16 mouse cellular contexts compared by ENCODE assay signal in genomic region chr7:136946131-136946530, GRCm38 (mm10). TPM values are rescaled to one million over a fixed set of nuclear protein-coding genes. Genes with fewer than 3 reads are reported as not detected.
DNase-seq lines count a peak whose midpoint lies in the region; TF ChIP-seq lines count a peak whose summit lies in the region.
"Had no signal": no experiment of that assay in that cellular context is flagged by ENCODE, and none has a peak within 500 bp of the region (broad histone marks: within the 10 kb centered on the region; RNA-seq: fewer than 3 reads in every experiment).

No protein-coding gene starts in this region.

- intact Hi-C loops in gastrocnemius, adult 2 months (cut with DNase I): no loop called here
- intact Hi-C loops in left cerebral cortex, postnatal 10 days (cut with DNase I): loop anchor here (10.0 kb wide), 1 partner anchor 171 kb away; no protein-coding TSS in a partner anchor

- no peak for TF ChIP-seq CTCF in gastrocnemius, adult 2 months (IDR thresholded peaks at IDR 0.05)

- H3K27ac ChIP-seq in gastrocnemius, adult 2 months: no peak overlapping the region
- H3K27ac ChIP-seq: embryonic facial prominence, embryonic 12.5 days; forebrain, embryonic 13.5 days; liver, embryonic 12.5 days; macrophage; neural tube, embryonic 13.5 days had no signal

- no peak overlapping the region for H3K4me3 ChIP-seq in gastrocnemius, adult 2 months
- H3K4me3 ChIP-seq: embryonic facial prominence, embryonic 12.5 days; forebrain, embryonic 13.5 days; liver, embryonic 12.5 days; neural tube, embryonic 13.5 days had no signal

- DNase-seq in gastrocnemius, adult 2 months: peak; percentile 62
- no peak for DNase-seq in gastrocnemius, postnatal 4 days (ENCODE audit: low spot score in 2 of 2)
- peak; percentile 7 to 71 for DNase-seq in left cerebral cortex, postnatal 10 days (ENCODE audit: extremely low spot score in 1 of 2, low spot score in 2 of 2)
- no peak for DNase-seq in left cerebral cortex, adult 18-20 months (ENCODE audit: low spot score in 2 of 2)
- peak; percentile 64 for DNase-seq in testis, postnatal 10 days (ENCODE audit: low spot score)
- DNase-seq in testis, postnatal 14 days (ENCODE audit: low spot score): no peak
- peak; percentile 10 for DNase-seq in skeletal muscle tissue, adult 2 months (ENCODE audit: low read depth, low spot score)
- no peak for DNase-seq in adrenal gland, postnatal 25 days
- DNase-seq: cerebellum, adult 8-10 months; layer of hippocampus, postnatal 36 days; thymus, postnatal 4 days had no signal

RNA-seq across cellular contexts. Expression of gene Mgmt, which starts 51.7 kb away (rescaled TPM):
- 1 to 10 TPM; 2.4 TPM for total RNA-seq in gastrocnemius, adult 2 months (2021)
- 1 to 10 TPM; 3.0 to 3.9 TPM for total RNA-seq in gastrocnemius, postnatal 4 days (2021)
- under 1 TPM; 0.63 to 0.90 TPM for total RNA-seq in left cerebral cortex, postnatal 10 days (2021)
- 1 to 10 TPM; 1.1 to 1.3 TPM for total RNA-seq in left cerebral cortex, adult 18-20 months (2021)
- total RNA-seq in adrenal gland, postnatal 25 days (2021): 5.2 and 6.4 TPM in 2 replicates

Comparison
In these comparisons a context has a peak if more than half of its experiments do, and no peak if none do; other contexts are left out.
1. DNase-seq: peak in gastrocnemius, adult 2 months (single experiment), left cerebral cortex, postnatal 10 days (2 of 2), testis, postnatal 10 days (single experiment) and skeletal muscle tissue, adult 2 months (single experiment); none in gastrocnemius, postnatal 4 days (0 of 2), left cerebral cortex, adult 18-20 months (0 of 2), testis, postnatal 14 days (single experiment) and adrenal gland, postnatal 25 days (single experiment).